Mouse (Mus musculus): ENCODE results near the gene Ccdc102a. TPM values are rescaled to one million over a fixed set of nuclear protein-coding genes. Genes with fewer than 3 reads are reported as not detected.

The Ccdc102a gene
- total RNA-seq (2021), result 1 to 10 TPM; 1.8 to 1.9 TPM

GRCm38 (mm10) chr8:94917851-94918495 lies at the start of gene Ccdc102a:
TSS of gene Ccdc102a (minus strand) at chr8:94918098.
- intact Hi-C loops (cut with DNase I), result no loop called here
- no peak for DNase-seq (ENCODE audit: low spot score in 2 of 2)

- intact Hi-C loops (cut with DNase I), result no loop called here
- no peak for DNase-seq (ENCODE audit: low spot score in 2 of 2)
Measured at GRCm38 (mm10) chr8:94967554-94967953, 49.7 kb upstream of the Ccdc102a start.

GRCm38 (mm10) chr8:94967071-94967470 lies 49.2 kb upstream of the Ccdc102a start:
- no peak for DNase-seq (ENCODE audit: low spot score in 2 of 2)
- intact Hi-C loops (cut with DNase I), result no loop called here

- intact Hi-C loops (cut with DNase I), result no loop called here
- no peak for DNase-seq (ENCODE audit: low spot score in 2 of 2)
Measured at GRCm38 (mm10) chr8:94966578-94966977, 48.7 kb upstream of the Ccdc102a start.

GRCm38 (mm10) chr8:94964828-94965227 lies 46.9 kb upstream of the Ccdc102a start:
- no peak for DNase-seq (ENCODE audit: low spot score in 2 of 2)
- intact Hi-C loops (cut with DNase I), result no loop called here

GRCm38 (mm10) chr8:94962201-94962600 lies 44.3 kb upstream of the Ccdc102a start:
- no peak for DNase-seq (ENCODE audit: low spot score in 2 of 2)
- intact Hi-C loops (cut with DNase I), result no loop called here

GRCm38 (mm10) chr8:94956078-94956574 lies 38.2 kb upstream of the Ccdc102a start:
- DNase-seq (ENCODE audit: low spot score in 2 of 2), result no peak
- intact Hi-C loops (cut with DNase I), result no loop called here

GRCm38 (mm10) chr8:94954921-94955758 lies 37.2 kb upstream of the Ccdc102a start:
- intact Hi-C loops (cut with DNase I), result no loop called here
- DNase-seq (ENCODE audit: low spot score in 2 of 2), result peak in 1 of 2 experiments; percentile 32

- no peak for DNase-seq (ENCODE audit: low spot score in 2 of 2)
- intact Hi-C loops (cut with DNase I), result no loop called here
Measured at GRCm38 (mm10) chr8:94954368-94954737, 36.5 kb upstream of the Ccdc102a start.

GRCm38 (mm10) chr8:94953624-94954367 lies 35.9 kb upstream of the Ccdc102a start:
- no peak for DNase-seq (ENCODE audit: low spot score in 2 of 2)
- intact Hi-C loops (cut with DNase I), result no loop called here

GRCm38 (mm10) chr8:94952086-94952485 lies 34.2 kb upstream of the Ccdc102a start:
- intact Hi-C loops (cut with DNase I), result no loop called here
- DNase-seq (ENCODE audit: low spot score in 2 of 2), result no peak

GRCm38 (mm10) chr8:94950458-94950857 lies 32.6 kb upstream of the Ccdc102a start:
- DNase-seq (ENCODE audit: low spot score in 2 of 2), result no peak
- intact Hi-C loops (cut with DNase I), result loop anchor here (1.0 kb wide), 1 partner anchor 51 kb away; no protein-coding TSS in a partner anchor

GRCm38 (mm10) chr8:94950046-94950445 lies 32.1 kb upstream of the Ccdc102a start:
- intact Hi-C loops (cut with DNase I), result loop anchor here (1.0 kb wide), 1 partner anchor 51 kb away; no protein-coding TSS in a partner anchor
- DNase-seq (ENCODE audit: low spot score in 2 of 2), result peak; percentile 74 to 78

- no peak for DNase-seq (ENCODE audit: low spot score in 2 of 2)
- intact Hi-C loops (cut with DNase I), result no loop called here
Measured at GRCm38 (mm10) chr8:94949010-94949409, 31.1 kb upstream of the Ccdc102a start.

GRCm38 (mm10) chr8:94948421-94948820 lies 30.5 kb upstream of the Ccdc102a start:
- intact Hi-C loops (cut with DNase I), result no loop called here
- DNase-seq (ENCODE audit: low spot score in 2 of 2), result no peak

GRCm38 (mm10) chr8:94945185-94945584 lies 27.3 kb upstream of the Ccdc102a start:
- DNase-seq (ENCODE audit: low spot score in 2 of 2), result peak; percentile 69 to 73
- intact Hi-C loops (cut with DNase I), result no loop called here

GRCm38 (mm10) chr8:94942566-94942965 lies 24.7 kb upstream of the Ccdc102a start:
- intact Hi-C loops (cut with DNase I), result loop anchor here (2.0 kb wide), 1 partner anchor 262 kb away; no protein-coding TSS in a partner anchor
- DNase-seq (ENCODE audit: low spot score in 2 of 2), result peak; percentile 27 to 41

- no peak for DNase-seq (ENCODE audit: low spot score in 2 of 2)
- intact Hi-C loops (cut with DNase I), result no loop called here
Measured at GRCm38 (mm10) chr8:94935172-94935571, 17.3 kb upstream of the Ccdc102a start.

- intact Hi-C loops (cut with DNase I), result no loop called here
- no peak for DNase-seq (ENCODE audit: low spot score in 2 of 2)
Measured at GRCm38 (mm10) chr8:94933918-94934317, 16.0 kb upstream of the Ccdc102a start.

- intact Hi-C loops (cut with DNase I), result no loop called here
- no peak for DNase-seq (ENCODE audit: low spot score in 2 of 2)
Measured at GRCm38 (mm10) chr8:94928227-94928626, 10.3 kb upstream of the Ccdc102a start.
